Mouse (Mus musculus): ENCODE results near the gene Macrod2. TPM values are rescaled to one million over a fixed set of nuclear protein-coding genes. Genes with fewer than 3 reads are reported as not detected.
A peak's percentile ranks its signal among the peaks of the same experiment; 100 is the strongest.

The Macrod2 gene
- polyA plus RNA-seq, 1 experiment from 2014 or later, result 45.9 TPM

GRCm38 (mm10) chr2:142253913-142254312, 1858.8 kb downstream of the Macrod2 start:
- no peaks in the 10 kb centered on the region for H3K36me3 ChIP-seq (ENCODE audit: control insufficient read depth, insufficient read depth, low read length)
- no peaks in the 10 kb centered on the region for H3K4me1 ChIP-seq (ENCODE audit: control insufficient read depth, insufficient read depth, low read length)
- no peaks in the 10 kb centered on the region for H3K27me3 ChIP-seq (ENCODE audit: control insufficient read depth, insufficient read depth, low read length)
- H3K9ac ChIP-seq (ENCODE audit: low read length), result no peak overlapping the region
- peak; percentile 97 for DNase-seq (ENCODE audit: low spot score, missing footprints)
- 15% methylated on average over 11 of the region's 11 CpGs for WGBS
- H3K4me2 ChIP-seq, result no peak overlapping the region
- no peak overlapping the region for H3K4me3 ChIP-seq (ENCODE audit: low read depth, low read length)
- H3K9me3 ChIP-seq (ENCODE audit: control insufficient read depth, low read length), result no peaks in the 10 kb centered on the region
- H3K27ac ChIP-seq (ENCODE audit: low read depth, low read length), result no peak overlapping the region
- ATAC-seq (ENCODE audit: low FRiP score), result peak; percentile 74

- Histone ChIP-seq H3K27me3 (ENCODE audit: control insufficient read depth, insufficient read depth, low read length) (no peaks in the 10 kb centered on the region), H3K4me3 (ENCODE audit: low read depth, low read length) (no peak overlapping the region), H3K9ac (ENCODE audit: low read length) (no peak overlapping the region), H3K36me3 (ENCODE audit: control insufficient read depth, insufficient read depth, low read length) (no peaks in the 10 kb centered on the region), H3K27ac (ENCODE audit: low read depth, low read length) (no peak overlapping the region), H3K4me1 (ENCODE audit: control insufficient read depth, insufficient read depth, low read length) (no peaks in the 10 kb centered on the region), H3K9me3 (ENCODE audit: control insufficient read depth, low read length) (no peaks in the 10 kb centered on the region), H3K4me2 (no peak overlapping the region)
- WGBS, result 92% methylated on average over 6 of the region's 6 CpGs
- ATAC-seq (ENCODE audit: low FRiP score) (no peak), DNase-seq (ENCODE audit: low spot score, missing footprints) (no peak)
Measured at GRCm38 (mm10) chr2:142254566-142254965, 1859.5 kb downstream of the Macrod2 start.

- 91% methylated on average over 1 of the region's 1 CpGs for WGBS
- H3K4me2 ChIP-seq, result no peak overlapping the region
- H3K36me3 ChIP-seq (ENCODE audit: control insufficient read depth, insufficient read depth, low read length), result no peaks in the 10 kb centered on the region
- H3K9me3 ChIP-seq (ENCODE audit: control insufficient read depth, low read length), result no peaks in the 10 kb centered on the region
- no peak overlapping the region for H3K27ac ChIP-seq (ENCODE audit: low read depth, low read length)
- no peak overlapping the region for H3K4me3 ChIP-seq (ENCODE audit: low read depth, low read length)
- no peaks in the 10 kb centered on the region for H3K27me3 ChIP-seq (ENCODE audit: control insufficient read depth, insufficient read depth, low read length)
- no peak for ATAC-seq (ENCODE audit: low FRiP score)
- no peak overlapping the region for H3K9ac ChIP-seq (ENCODE audit: low read length)
- DNase-seq (ENCODE audit: low spot score, missing footprints), result no peak
- H3K4me1 ChIP-seq (ENCODE audit: control insufficient read depth, insufficient read depth, low read length), result peaks cover 2% of the 10 kb centered on the region; the same call in 1 of the 2 replicates
Measured at GRCm38 (mm10) chr2:142257501-142257900, 1862.4 kb downstream of the Macrod2 start.

- Histone ChIP-seq H3K9ac (ENCODE audit: low read length) (no peak overlapping the region), H3K4me1 (ENCODE audit: control insufficient read depth, insufficient read depth, low read length) (peaks cover 2% of the 10 kb centered on the region; the same call in 1 of the 2 replicates), H3K36me3 (ENCODE audit: control insufficient read depth, insufficient read depth, low read length) (no peaks in the 10 kb centered on the region), H3K9me3 (ENCODE audit: control insufficient read depth, low read length) (no peaks in the 10 kb centered on the region), H3K27me3 (ENCODE audit: control insufficient read depth, insufficient read depth, low read length) (no peaks in the 10 kb centered on the region), H3K4me3 (ENCODE audit: low read depth, low read length) (no peak overlapping the region), H3K27ac (ENCODE audit: low read depth, low read length) (no peak overlapping the region), H3K4me2 (no peak overlapping the region)
- DNase-seq (ENCODE audit: low spot score, missing footprints) (no peak), ATAC-seq (ENCODE audit: low FRiP score) (no peak)
- 90% methylated on average over 6 of the region's 6 CpGs for WGBS
Measured at GRCm38 (mm10) chr2:142261046-142261445, 1865.9 kb downstream of the Macrod2 start.

GRCm38 (mm10) chr2:142264697-142265096, 1869.6 kb downstream of the Macrod2 start:
- no peak for DNase-seq (ENCODE audit: low spot score, missing footprints)
- H3K27me3 ChIP-seq (ENCODE audit: control insufficient read depth, insufficient read depth, low read length), result no peaks in the 10 kb centered on the region
- WGBS, result 86% methylated on average over 2 of the region's 2 CpGs

GRCm38 (mm10) chr2:142267836-142268235, 1872.7 kb downstream of the Macrod2 start:
- H3K4me1 ChIP-seq (ENCODE audit: control insufficient read depth, insufficient read depth, low read length), result no peaks in the 10 kb centered on the region
- whole genome bisulfite sequencing, result 92% methylated on average over 2 of the region's 2 CpGs
- no peak overlapping the region for H3K27ac ChIP-seq (ENCODE audit: low read depth, low read length)
- no peak overlapping the region for H3K9ac ChIP-seq (ENCODE audit: low read length)
- no peaks in the 10 kb centered on the region for H3K36me3 ChIP-seq (ENCODE audit: control insufficient read depth, insufficient read depth, low read length)
- DNase-seq (ENCODE audit: low spot score, missing footprints), result no peak
- no peak overlapping the region for H3K4me2 ChIP-seq
- ATAC-seq (ENCODE audit: low FRiP score), result no peak
- H3K9me3 ChIP-seq (ENCODE audit: control insufficient read depth, low read length), result no peaks in the 10 kb centered on the region
- H3K27me3 ChIP-seq (ENCODE audit: control insufficient read depth, insufficient read depth, low read length), result no peaks in the 10 kb centered on the region
- no peak overlapping the region for H3K4me3 ChIP-seq (ENCODE audit: low read depth, low read length)

More at GRCm38 (mm10) chr2:142264697-142265096, 1869.6 kb downstream of the Macrod2 start:
- Histone ChIP-seq H3K9me3 (ENCODE audit: control insufficient read depth, low read length) (no peaks in the 10 kb centered on the region), H3K27ac (ENCODE audit: low read depth, low read length) (no peak overlapping the region), H3K4me2 (no peak overlapping the region), H3K9ac (ENCODE audit: low read length) (no peak overlapping the region), H3K36me3 (ENCODE audit: control insufficient read depth, insufficient read depth, low read length) (no peaks in the 10 kb centered on the region), H3K4me3 (ENCODE audit: low read depth, low read length) (no peak overlapping the region), H3K4me1 (ENCODE audit: control insufficient read depth, insufficient read depth, low read length) (peaks cover 2% of the 10 kb centered on the region; the same call in 1 of the 2 replicates)
- no peak for ATAC-seq (ENCODE audit: low FRiP score)

- Histone ChIP-seq H3K4me3 (ENCODE audit: low read depth, low read length) (no peak overlapping the region), H3K4me1 (ENCODE audit: control insufficient read depth, insufficient read depth, low read length) (no peaks in the 10 kb centered on the region), H3K27ac (ENCODE audit: low read depth, low read length) (no peak overlapping the region), H3K4me2 (no peak overlapping the region), H3K27me3 (ENCODE audit: control insufficient read depth, insufficient read depth, low read length) (no peaks in the 10 kb centered on the region), H3K36me3 (ENCODE audit: control insufficient read depth, insufficient read depth, low read length) (no peaks in the 10 kb centered on the region), H3K9me3 (ENCODE audit: control insufficient read depth, low read length) (no peaks in the 10 kb centered on the region), H3K9ac (ENCODE audit: low read length) (no peak overlapping the region)
- DNase-seq (ENCODE audit: low spot score, missing footprints) (no peak), ATAC-seq (ENCODE audit: low FRiP score) (no peak)
- WGBS, result 61% methylated on average over 1 of the region's 1 CpGs
Measured at GRCm38 (mm10) chr2:142286761-142287160, 1891.7 kb downstream of the Macrod2 start.

GRCm38 (mm10) chr2:142294831-142295230, 1899.7 kb downstream of the Macrod2 start:
- ATAC-seq (ENCODE audit: low FRiP score) (no peak), DNase-seq (ENCODE audit: low spot score, missing footprints) (no peak)
- WGBS, result 51% methylated on average over 4 of the region's 4 CpGs
- H3K27me3 ChIP-seq (ENCODE audit: control insufficient read depth, insufficient read depth, low read length), result no peaks in the 10 kb centered on the region
- H3K4me2 ChIP-seq, result no peak overlapping the region
- no peaks in the 10 kb centered on the region for H3K9me3 ChIP-seq (ENCODE audit: control insufficient read depth, low read length)
- no peak overlapping the region for H3K27ac ChIP-seq (ENCODE audit: low read depth, low read length)
- H3K9ac ChIP-seq (ENCODE audit: low read length), result no peak overlapping the region
- no peak overlapping the region for H3K4me3 ChIP-seq (ENCODE audit: low read depth, low read length)
- no peaks in the 10 kb centered on the region for H3K4me1 ChIP-seq (ENCODE audit: control insufficient read depth, insufficient read depth, low read length)
- no peaks in the 10 kb centered on the region for H3K36me3 ChIP-seq (ENCODE audit: control insufficient read depth, insufficient read depth, low read length)

GRCm38 (mm10) chr2:142303098-142303911, 1908.2 kb downstream of the Macrod2 start:
- H3K4me2 ChIP-seq, result no peak overlapping the region
- ATAC-seq (ENCODE audit: low FRiP score) (peak; percentile 96), DNase-seq (ENCODE audit: low spot score, missing footprints) (peak; percentile 94)
- no peaks in the 10 kb centered on the region for H3K27me3 ChIP-seq (ENCODE audit: control insufficient read depth, insufficient read depth, low read length)
- H3K4me3 ChIP-seq (ENCODE audit: low read depth, low read length), result no peak overlapping the region
- peaks cover 6% of the 10 kb centered on the region; the same call in 1 of the 2 replicates for H3K9me3 ChIP-seq (ENCODE audit: control insufficient read depth, low read length)
- H3K27ac ChIP-seq (ENCODE audit: low read depth, low read length), result peak overlapping the region; percentile 80
- H3K9ac ChIP-seq (ENCODE audit: low read length), result no peak overlapping the region
- H3K36me3 ChIP-seq (ENCODE audit: control insufficient read depth, insufficient read depth, low read length), result no peaks in the 10 kb centered on the region
- H3K4me1 ChIP-seq (ENCODE audit: control insufficient read depth, insufficient read depth, low read length), result peaks cover 6% of the 10 kb centered on the region; the same call in 1 of the 2 replicates
- WGBS, result 0% methylated on average over 2 of the region's 2 CpGs
